Mouse (Mus musculus): ENCODE results near the gene Gm10665.
"Not testable (repeated sequence)": the region's sequence is repeated elsewhere in the genome, so short reads cannot be mapped to it uniquely, and the experiment has no call there.

The Gm10665 gene

DNA sequence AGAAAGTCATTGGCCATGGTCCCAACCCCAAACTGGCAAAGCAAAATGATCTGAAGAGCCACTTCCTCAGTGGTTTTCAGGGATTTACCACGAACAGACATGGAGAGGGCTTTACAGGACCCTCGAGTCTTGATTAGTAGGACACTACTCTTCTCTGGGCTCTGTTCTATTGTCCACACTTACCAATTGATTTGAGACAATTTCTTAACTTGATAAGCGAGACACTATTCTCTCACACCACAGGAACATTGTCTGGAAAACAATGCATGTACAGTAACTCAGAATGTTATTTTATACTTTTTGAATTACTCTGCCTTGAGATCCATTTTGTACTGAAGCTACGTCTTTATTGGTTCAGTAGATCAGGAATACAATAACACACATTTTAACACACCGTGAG is at the start of gene Gm10665:
Gm10665 (minus strand) TSS at position 101 of the 400 bp plus-strand sequence.
- not testable (repeated sequence) for DNase-seq

DNA sequence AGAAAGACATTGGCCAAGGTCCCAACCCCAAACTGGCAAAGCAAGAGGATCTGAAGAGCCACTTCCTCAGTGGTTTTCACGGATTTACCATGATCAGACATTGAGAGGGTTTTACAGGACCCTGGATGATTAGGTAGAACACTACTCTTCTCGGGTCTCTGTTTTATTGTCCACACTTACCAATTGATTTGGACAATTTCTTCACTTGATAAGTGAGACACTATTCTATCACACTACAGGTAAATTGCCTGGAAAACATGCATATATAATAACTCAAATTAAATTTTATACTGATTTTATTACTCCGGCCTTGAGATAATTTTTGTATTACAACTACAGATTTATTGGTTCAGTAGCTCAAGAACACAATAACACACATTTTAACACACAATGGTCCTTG is 35.7 kb upstream of the Gm10665 start, which contains the start of gene Vmn1r151:
Vmn1r151 (minus strand) TSS at position 101 of the 400 bp plus-strand sequence.
- DNase-seq = not testable (repeated sequence)

DNA sequence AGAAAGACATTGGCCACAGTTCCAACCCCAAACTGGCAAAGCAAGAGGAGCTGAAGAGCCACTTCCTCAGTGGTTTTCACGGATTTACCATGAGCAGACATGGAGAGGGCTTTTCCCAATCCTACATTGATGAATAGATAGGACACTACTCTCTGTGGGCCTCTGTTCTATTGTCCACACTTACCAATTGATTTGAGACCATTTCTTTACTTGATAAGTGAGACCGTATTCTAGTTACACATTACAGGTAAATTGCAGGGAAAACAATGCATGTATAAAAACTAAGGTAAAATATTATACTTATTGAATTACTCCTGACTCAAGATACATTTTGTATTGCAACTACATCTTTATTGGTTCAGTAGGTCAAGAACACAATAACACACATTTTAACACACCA is 25.7 kb downstream of the Gm10665 start, which contains the start of gene Vmn1r149:
Vmn1r149 (minus strand) TSS at position 101 of the 400 bp plus-strand sequence.
- DNase-seq = not testable (repeated sequence)

DNA sequence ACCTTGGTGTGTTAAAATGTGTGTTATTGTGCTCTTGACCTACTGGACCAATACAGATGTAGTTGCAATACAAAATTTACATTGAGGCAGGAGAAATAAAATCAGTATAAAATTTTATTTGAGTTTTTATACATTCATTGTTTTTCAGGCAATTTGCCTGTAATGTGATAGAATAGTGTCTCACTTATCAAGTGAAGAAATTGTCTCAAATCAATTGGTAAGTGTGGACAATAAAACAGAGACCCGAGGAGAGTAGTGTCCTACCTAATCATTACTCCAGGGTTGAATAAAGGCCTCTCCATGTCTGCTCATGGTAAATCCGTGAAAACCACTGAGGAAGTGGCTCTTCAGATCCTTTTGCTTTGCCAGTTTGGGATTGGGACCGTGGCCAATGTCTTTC is 50.6 kb downstream of the Gm10665 start, which contains the start of gene Vmn1r148:
Vmn1r148 (plus strand) TSS at position 301 of the 400 bp plus-strand sequence.
- not testable (repeated sequence) for DNase-seq

Measured in kidney, postnatal 25 days (tissue).